Mouse (Mus musculus) thymus, postnatal 25 days (tissue): ENCODE data around the gene Tmem217.
"Not testable (repeated sequence)": the region's sequence is repeated elsewhere in the genome, so short reads cannot be mapped to it uniquely, and the experiment has no call there.

Experiments used
- DNase-seq: peaks from one replicate; pipeline ENCODE4 v3.0.0; 2022

The Tmem217 gene

DNA sequence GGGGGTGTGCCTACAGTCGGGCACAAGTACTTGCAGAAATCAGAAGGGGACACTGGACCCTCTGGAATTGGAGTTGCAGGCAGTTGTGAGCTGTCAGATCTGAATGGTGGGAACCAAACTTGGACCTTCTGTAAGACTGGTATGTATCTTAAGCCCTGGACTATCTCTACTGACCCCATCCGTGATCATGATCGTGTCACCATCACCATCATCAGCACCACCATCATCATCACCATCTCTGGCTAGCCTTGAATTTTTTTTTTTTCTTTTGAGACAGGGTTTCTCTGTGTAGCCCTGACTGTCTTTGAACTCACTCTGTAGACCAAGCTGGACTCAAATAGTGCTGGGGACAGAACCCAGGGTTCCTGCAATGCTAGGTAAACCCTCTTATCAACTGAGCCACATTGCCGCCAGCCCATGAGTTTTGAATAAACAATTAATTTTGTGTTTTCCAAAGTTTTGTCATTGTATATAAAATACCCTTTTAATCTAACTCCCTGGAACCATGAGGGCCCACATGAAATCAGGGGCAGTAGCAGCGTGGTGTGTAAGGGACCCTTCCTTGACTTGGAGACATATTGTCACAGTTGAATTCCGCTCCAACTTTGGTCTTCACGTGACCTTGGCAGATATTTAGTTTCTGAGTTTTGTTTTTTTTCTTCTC is 50.0 kb downstream of the Tmem217 start:
- DNase-seq = no peak

DNA sequence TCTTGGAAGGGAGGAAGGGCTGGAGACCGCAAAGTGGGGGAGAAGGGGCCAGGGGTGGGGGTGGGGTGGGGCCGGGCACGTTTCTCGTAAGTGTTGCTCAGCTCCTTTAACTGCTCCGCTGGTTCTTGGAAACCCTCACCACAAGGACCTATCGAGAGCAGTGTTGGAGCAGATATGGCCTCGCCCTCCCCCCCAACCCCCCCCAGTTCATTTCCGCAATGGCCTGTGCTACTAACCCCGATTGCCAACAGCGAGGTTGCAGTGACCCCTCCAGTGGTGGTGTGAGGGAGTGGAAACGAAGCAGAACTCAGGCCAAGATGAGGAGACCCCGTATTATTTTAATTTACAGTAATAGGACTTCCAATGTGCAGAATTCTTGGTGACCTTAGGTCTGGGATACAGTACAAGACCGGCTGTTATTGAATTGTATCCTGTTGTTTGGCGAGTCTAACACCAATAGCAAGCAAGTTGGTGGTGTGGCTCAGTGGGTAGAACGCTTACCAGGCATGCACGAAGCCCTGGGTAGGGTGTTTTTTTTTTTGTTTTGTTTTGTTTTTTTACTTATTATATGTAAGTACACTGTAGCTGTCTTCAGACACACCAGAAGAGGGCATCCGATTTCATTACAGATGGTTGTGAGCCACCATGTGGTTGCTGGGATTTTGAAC is 51.2 kb downstream of the Tmem217 start:
- no peak for DNase-seq

DNA sequence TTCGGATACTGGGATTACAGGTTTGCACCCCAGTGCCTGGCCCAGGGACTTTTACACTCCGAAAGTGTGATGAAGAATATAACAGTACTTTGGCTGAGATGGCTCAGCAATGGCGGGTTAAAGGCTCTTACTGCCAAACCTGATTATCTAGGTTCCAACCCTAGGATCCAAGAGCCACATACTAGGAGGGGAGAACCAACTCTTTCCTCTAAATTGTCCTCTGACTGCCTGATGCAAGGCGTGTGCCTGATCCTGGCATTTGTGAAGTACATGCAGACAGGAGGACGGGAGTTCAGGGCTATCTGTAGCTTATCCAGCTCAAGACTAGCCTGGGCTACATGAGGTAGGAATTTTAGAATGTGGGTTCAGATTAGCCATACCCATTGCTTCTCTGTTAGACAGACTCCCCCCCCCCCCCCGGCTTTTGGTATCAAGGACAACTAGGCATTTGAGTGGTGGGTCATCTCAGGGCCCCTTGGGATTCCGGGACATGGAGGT is 51.9 kb downstream of the Tmem217 start:
- no peak for DNase-seq

DNA sequence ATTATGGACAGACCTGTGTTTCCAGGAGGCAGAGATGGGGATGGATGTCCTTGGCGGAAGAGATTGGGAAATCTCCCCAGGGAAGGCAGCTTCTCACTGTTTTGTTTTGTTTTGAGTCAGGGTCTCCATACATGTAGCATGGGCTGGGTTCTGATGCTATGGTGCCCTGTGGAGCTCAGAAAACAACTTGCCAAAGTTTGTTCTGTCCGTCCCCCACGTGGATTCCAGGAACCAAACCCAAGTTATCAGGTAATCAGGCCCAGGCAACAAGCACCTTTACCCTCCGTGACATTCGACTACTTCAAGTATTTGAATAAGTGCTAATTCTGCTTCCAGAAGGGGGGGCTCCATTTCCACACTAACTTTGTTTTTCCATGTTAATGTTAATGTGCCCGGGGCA is 52.7 kb downstream of the Tmem217 start:
- DNase-seq = no peak

GRCm38 (mm10) chr17:29498952-29499351 is 53.2 kb downstream of the Tmem217 start:
- not testable (repeated sequence) for DNase-seq

GRCm38 (mm10) chr17:29498028-29498427 is 54.2 kb downstream of the Tmem217 start:
- no peak for DNase-seq

- DNase-seq = not testable (repeated sequence)
Observed at GRCm38 (mm10) chr17:29497481-29497880, 54.7 kb downstream of the Tmem217 start.

DNA sequence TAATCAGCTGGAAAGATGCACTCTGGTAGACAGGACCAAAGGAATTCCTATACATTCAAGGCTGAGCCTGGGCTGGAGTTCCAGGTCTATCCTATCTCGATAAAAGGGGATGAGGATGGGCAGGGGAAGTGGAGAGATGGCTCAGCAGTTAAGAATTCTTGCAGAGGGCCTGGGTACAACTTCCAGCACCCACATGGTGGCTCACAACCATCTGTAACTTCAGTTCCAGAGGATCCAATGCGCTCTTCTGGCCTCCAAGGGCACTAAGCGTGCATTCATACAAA is 55.2 kb downstream of the Tmem217 start:
- no peak for DNase-seq

GRCm38 (mm10) chr17:29496211-29497070 is 55.7 kb downstream of the Tmem217 start:
- DNase-seq = no peak

GRCm38 (mm10) chr17:29494732-29495076 is 57.5 kb downstream of the Tmem217 start:
- no peak for DNase-seq

- peak; percentile 35 for DNase-seq
Observed at GRCm38 (mm10) chr17:29494062-29494731, 58.0 kb downstream of the Tmem217 start.

DNA sequence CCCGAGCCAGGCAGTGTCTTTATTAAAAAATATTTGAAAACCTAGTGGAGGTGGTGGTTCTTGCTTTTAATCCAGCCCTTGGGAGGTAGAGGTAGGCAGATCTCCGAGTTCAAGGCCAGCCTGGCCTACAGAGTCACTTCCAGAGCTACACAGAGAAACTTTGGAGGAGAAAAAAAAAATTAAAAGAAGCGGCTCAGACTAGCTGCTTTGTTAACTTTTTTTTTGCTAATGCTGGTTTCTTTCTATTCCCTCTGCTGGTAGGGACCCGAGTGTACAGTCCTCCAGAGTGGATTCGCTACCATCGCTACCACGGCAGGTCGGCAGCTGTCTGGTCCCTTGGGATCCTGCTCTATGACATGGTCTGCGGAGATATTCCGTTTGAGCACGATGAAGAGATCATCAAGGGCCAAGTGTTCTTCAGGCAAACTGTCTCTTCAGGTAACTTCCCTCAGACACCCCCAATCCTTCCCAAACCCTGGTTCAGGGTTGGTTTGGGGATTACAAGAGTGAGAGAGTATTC is 58.7 kb downstream of the Tmem217 start:
- DNase-seq = no peak

DNA sequence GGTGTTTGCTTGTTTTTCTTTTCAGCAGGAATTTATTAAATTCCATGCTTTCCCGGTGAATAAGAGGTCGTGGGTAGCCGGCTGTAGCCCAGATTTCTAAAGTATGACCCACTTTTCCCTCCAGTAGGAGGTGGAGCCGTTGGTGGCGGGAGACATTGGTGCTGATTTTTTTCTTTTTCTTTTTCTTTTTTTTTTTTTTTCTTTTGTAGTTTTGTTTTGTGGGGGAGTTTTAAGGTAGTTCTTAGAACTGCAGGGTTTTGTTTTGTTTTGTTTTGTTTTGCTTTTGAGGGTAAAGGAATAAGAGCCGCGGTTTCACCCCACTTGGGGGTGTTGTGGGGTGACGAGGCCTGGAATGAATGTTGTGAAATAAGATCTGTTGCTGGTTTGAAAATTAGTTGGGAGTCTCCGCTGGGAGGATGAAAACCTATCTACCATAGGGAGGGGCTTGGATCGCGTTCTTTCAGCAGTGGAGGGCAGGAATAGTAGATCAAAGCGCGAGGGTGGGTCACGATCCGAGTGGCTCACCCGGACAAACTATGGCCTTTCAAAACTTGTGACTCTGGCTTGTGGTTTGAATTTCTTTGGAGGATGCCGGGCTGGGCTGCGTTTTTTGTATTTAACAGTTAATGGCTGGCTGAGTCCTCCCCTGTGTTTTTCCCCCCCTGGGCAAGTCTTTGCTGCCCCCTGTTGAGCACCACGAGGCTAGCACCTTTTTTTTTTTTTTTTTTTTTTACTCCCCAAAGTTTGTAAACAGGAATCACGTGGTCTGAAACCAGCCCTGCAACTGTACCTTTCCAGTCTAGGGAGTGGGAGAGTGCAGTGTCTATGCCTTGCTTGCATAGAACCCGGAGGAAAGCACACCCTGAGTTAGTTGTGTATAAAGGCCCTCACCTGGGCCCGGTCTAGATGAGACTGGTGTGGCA is 59.7 kb downstream of the Tmem217 start:
- DNase-seq = peak; percentile 84

GRCm38 (mm10) chr17:29491591-29492268 is 60.5 kb downstream of the Tmem217 start:
- DNase-seq = peak; percentile 59

GRCm38 (mm10) chr17:29490713-29491581 is 61.2 kb downstream of the Tmem217 start, which contains the start of gene Pim1:
Gene Pim1, plus strand, starts transcription at chr17:29490753.
- DNase-seq = peak; percentile 74

DNA sequence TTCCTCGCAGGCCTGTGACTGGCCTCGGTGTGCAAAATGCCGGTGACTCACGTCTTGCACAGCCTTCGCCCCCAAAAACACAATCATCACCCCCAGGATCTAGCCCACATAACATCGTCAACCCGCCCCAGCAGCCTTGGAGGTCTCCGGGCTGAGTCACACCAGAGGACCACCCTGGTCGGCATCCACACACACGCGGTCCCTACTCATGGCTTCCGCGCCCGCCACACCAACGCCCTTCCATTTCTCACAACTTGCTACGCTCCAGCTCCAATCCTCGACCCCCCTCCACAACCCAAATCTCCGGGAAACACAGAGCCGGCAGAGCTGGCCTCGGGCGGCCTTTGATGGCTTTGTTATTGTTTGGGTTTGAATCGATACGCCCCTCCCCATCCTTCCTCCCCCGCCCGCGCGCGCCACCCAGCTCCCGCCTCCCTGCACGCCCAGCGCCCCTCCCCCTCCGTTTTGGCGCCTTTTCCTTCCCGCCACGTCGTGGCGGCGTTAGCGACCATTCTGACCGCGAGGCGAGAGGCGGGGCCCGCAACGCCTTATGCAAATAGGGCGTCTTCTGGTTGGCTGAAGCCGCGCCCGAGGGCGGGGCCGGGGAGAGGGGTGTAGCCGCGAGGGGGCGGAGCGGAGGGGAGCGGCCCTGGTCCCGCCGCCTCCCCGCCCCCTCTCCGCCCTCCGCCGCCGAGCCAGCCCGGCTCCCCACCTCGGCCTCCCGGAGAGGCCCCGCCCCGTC is 62.0 kb downstream of the Tmem217 start:
- DNase-seq = peak; percentile 98

GRCm38 (mm10) chr17:29488978-29489970 is 62.9 kb downstream of the Tmem217 start:
- DNase-seq = no peak
